Mouse (Mus musculus) brown adipose tissue, adult 24 weeks (tissue): ENCODE data around the gene St6galnac3. TPM values are rescaled to one million over a fixed set of nuclear protein-coding genes. Genes with fewer than 3 reads are reported as not detected.

Experiments
- H3K27ac ChIP-seq: fragments of 200-500 bp; replicated peaks from 2 replicates; pipeline ENCODE4 v1.5.1; 2012; ENCODE audit warnings: low read depth, mild to moderate bottlenecking, low read length
- H3K4me1 ChIP-seq: fragments of 200-500 bp; 2 replicates; pipeline ENCODE4 v1.6.1; 2012; ENCODE audit warnings: low read length, mixed read lengths; ENCODE audit not compliant: control insufficient read depth, insufficient read depth, insufficient read length
- H3K4me3 ChIP-seq: fragments of 200-500 bp; 2 replicates; pipeline ENCODE4 v1.5.1; 2012; ENCODE audit warnings: low read depth, mild to moderate bottlenecking, low read length, moderate library complexity; ENCODE audit not compliant: insufficient read depth
- polyA plus RNA-seq: library from polyadenylated mRNA; stranded (reverse); fragments of >200 nt; gene quantifications from 2 replicates; pipeline ENCODE4 v1.2.4, GENCODE M21; 2012; ENCODE audit not compliant: missing spikeins, insufficient read depth, insufficient read length

The St6galnac3 gene
- polyA plus RNA-seq, 1 experiment = 4.4 TPM

DNA sequence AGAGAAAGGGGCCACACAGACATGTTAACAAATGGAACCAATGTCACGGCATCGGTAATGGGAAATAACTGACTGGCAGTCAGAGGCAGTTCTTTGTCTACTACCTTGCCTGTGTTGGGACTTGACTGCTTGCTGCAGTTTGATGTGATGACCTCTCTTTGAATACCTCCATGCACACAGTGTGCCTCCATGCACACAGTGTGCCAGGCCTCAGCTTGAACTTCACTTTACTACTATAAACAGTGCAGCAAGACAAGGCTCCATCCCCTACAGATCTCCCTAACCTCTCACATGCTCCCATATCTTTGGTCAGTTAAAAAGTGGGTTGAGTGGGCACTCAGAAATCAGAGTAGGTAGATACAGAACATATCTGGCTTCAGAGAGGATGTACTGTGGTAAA is 341.3 kb downstream of the St6galnac3 start:
- H3K4me3 ChIP-seq = no peak overlapping the region
- H3K4me1 ChIP-seq = no peaks in the 10 kb centered on the region
- no peak overlapping the region for H3K27ac ChIP-seq

DNA sequence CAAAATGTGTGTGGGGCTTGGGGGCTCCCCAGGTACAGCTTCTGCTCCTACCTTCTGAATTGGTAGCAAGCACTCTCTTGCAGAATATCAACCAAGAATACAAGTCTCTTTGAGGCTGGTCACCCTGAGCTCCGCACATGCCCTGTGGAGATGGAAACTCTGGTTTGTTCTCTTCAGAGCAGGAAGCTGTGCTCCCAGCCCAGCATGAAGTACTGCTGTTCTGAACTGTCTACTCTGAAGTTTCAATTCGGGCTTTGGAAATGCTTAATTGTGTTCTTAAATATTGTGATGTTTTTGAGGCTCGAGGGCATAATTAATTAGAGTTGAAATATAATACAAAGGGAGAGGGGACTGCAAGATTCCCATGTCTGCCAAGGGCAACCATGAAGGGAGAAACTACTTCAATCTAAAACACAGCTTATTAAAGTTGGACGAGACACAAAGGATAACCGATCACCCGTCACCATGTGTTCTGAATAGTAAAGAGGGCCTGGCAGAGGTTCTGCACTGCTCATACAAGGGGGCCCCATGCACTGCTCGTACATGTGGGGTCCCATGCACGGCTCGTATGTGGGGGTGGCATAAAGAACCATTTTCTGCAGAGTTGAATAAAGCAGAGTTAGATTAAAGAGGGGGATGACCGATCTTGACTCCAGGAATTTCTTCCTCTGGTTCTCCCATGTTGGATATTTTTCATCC is 359.8 kb downstream of the St6galnac3 start:
- Histone ChIP-seq H3K4me3 (no peak overlapping the region), H3K4me1 (no peaks in the 10 kb centered on the region), H3K27ac (no peak overlapping the region)

GRCm38 (mm10) chr3:153364366-153364765 is 360.6 kb downstream of the St6galnac3 start:
- H3K27ac ChIP-seq = no peak overlapping the region
- H3K4me3 ChIP-seq = no peak overlapping the region
- H3K4me1 ChIP-seq = no peaks in the 10 kb centered on the region

- no peaks in the 10 kb centered on the region; the same call in 1 of the 2 replicates for H3K4me1 ChIP-seq
- H3K4me3 ChIP-seq = no peak overlapping the region
Observed at GRCm38 (mm10) chr3:153359966-153360365, 365.0 kb downstream of the St6galnac3 start.

GRCm38 (mm10) chr3:153356071-153356470 is 368.9 kb downstream of the St6galnac3 start:
- Histone ChIP-seq H3K27ac (no peak overlapping the region), H3K4me3 (no peak overlapping the region), H3K4me1 (no peaks in the 10 kb centered on the region; the same call in 1 of the 2 replicates)

More at GRCm38 (mm10) chr3:153359966-153360365, 365.0 kb downstream of the St6galnac3 start:
- no peak overlapping the region for H3K27ac ChIP-seq

DNA sequence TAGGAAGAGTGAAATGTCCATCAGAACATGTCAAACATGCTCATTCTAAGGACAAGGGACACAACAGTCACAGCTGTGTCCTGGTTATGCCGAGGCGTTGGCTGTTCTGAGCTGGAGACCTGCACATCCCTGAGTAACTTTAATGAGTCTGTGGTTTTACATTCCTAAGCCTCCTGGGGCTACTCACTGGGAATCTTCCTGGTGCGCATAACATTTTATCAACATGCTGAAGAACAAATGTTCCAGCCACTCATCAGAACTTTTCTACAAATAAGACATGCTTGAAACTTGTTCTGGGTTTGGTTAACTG is 370.0 kb downstream of the St6galnac3 start:
- H3K27ac ChIP-seq = no peak overlapping the region
- no peaks in the 10 kb centered on the region; the same call in 1 of the 2 replicates for H3K4me1 ChIP-seq
- H3K4me3 ChIP-seq = no peak overlapping the region

- Histone ChIP-seq H3K27ac (no peak overlapping the region), H3K4me1 (no peaks in the 10 kb centered on the region; the same call in 1 of the 2 replicates), H3K4me3 (no peak overlapping the region)
Observed at GRCm38 (mm10) chr3:153354186-153354987, 370.6 kb downstream of the St6galnac3 start.

- Histone ChIP-seq H3K4me1 (no peaks in the 10 kb centered on the region; the same call in 1 of the 2 replicates), H3K4me3 (no peak overlapping the region), H3K27ac (no peak overlapping the region)
Observed at GRCm38 (mm10) chr3:153353313-153354103, 371.5 kb downstream of the St6galnac3 start.

DNA sequence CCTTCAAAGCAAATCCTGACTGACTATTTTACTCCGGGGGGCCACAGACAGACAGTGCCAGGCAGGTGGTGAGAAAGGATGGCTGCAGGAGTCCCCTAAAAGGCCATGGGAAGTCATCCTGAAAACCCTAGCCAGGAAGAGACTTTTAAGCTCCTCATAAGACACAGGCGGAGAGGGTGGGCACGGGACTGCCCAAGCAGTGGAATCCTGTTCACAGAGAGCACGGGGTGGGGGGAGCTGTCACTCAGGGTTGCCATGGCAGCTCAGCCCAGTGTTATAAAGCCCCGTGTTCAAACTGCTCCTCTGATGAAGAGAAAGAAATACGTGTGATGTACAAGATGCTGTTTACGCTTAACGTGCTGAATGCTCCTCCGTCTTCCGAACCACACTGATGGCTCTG is 375.0 kb downstream of the St6galnac3 start:
- Histone ChIP-seq H3K4me1 (no peaks in the 10 kb centered on the region), H3K27ac (no peak overlapping the region), H3K4me3 (no peak overlapping the region)

DNA sequence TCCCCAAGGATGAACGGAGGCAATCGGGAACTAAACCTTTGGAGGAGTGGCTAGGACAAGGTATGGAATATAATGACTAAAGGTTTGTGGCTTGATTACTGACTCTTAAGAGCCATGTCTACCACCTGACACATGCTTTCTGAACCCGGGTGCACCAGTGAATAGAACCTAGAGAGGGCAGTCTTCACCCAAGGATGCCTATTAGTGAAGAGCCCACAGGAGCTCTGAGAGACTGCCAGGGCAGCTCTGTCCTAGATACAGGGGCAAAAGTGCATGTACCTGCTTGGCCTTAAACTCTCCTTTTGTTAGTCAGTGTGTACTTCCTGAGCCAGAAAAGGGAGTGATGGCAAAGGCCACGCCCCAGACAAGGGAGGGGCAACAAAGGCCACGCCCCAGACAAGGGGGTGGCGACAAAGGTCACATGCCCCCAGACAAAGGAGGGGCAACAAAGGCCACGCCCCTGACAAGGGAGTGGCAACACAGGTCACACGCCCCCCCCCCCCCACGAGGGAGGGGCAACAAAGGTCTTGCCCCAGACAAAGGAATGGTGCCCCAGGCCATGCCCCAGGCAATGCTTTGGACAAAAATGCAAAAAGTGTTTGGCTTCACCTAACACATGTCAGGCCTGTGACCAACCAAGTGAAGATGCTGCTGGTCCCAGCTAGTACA is 376.0 kb downstream of the St6galnac3 start:
- no peak overlapping the region for H3K27ac ChIP-seq
- no peaks in the 10 kb centered on the region for H3K4me1 ChIP-seq

GRCm38 (mm10) chr3:153344979-153345378 is 380.0 kb downstream of the St6galnac3 start:
- Histone ChIP-seq H3K4me3 (no peak overlapping the region), H3K27ac (no peak overlapping the region), H3K4me1 (no peaks in the 10 kb centered on the region)

More for the DNA sequence above, 376.0 kb downstream of the St6galnac3 start:
- H3K4me3 ChIP-seq = no peak overlapping the region

GRCm38 (mm10) chr3:153339940-153340339 is 385.0 kb downstream of the St6galnac3 start:
- H3K4me1 ChIP-seq = no peaks in the 10 kb centered on the region
- no peak overlapping the region for H3K27ac ChIP-seq
- no peak overlapping the region for H3K4me3 ChIP-seq

DNA sequence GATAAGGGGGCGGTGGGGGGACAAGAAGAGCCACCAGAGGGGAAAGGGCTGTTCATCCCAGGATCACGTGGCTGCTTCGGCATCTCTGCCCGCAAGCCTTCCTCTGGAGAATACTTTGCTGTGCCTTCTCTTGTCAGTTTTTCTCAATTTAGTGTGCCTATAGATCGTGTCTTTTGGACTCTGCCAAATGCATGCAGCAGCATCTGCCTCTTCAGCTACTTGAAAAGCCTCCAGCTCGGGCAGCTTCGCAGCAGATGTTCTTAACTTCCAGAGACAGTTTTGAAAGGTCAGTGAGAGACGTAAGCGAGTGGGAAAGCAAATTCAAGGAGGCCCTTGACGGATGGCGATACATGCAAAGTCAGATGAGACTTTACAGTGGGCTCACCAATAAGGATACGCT is 385.9 kb downstream of the St6galnac3 start:
- Histone ChIP-seq H3K4me3 (no peak overlapping the region), H3K4me1 (no peaks in the 10 kb centered on the region), H3K27ac (no peak overlapping the region)

DNA sequence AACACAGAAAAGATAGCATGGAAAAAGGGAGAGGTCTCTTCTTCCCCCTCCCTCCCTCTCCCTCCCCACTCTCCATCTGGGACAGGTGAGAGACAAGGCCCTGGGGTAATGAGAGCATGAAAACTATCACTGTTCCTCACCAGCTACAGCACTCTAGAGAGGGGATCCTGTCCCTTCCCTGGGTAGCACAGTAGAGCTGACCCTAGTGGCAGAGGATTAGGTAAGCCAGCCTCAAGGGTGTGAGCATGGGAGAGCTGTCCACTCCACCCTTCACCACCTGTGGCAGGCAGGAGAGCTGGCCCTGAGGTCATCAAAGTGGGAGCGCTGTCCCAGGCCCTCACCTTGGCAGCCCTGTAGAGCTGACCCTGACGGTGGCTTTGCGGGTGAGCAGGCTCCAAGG is 387.2 kb downstream of the St6galnac3 start:
- H3K27ac ChIP-seq = no peak overlapping the region
- no peak overlapping the region for H3K4me3 ChIP-seq

GRCm38 (mm10) chr3:153337221-153337620 is 387.8 kb downstream of the St6galnac3 start:
- no peak overlapping the region for H3K27ac ChIP-seq
- no peaks in the 10 kb centered on the region for H3K4me1 ChIP-seq
- no peak overlapping the region for H3K4me3 ChIP-seq

More for the DNA sequence above, 387.2 kb downstream of the St6galnac3 start:
- H3K4me1 ChIP-seq = no peaks in the 10 kb centered on the region
